Mouse (Mus musculus) small intestine, adult 2 months (tissue): Measurements from ENCODE around the gene Krtdap.

Source experiments
- CTCF ChIP-seq: fragments of 200-500 bp; IDR thresholded peaks from 2 replicates; pipeline ENCODE4 v1.5.1; 2012; ENCODE audit warnings: low read depth, mild to moderate bottlenecking, control low read depth, inconsistent platforms, low read length, moderate library complexity, mixed read lengths; ENCODE audit not compliant: insufficient replicate concordance, insufficient read length; ENCODE audit errors: extremely low read depth
- POLR2A ChIP-seq: fragments of 200-500 bp; IDR thresholded peaks from 2 replicates; pipeline ENCODE4 v1.6.1; 2012; ENCODE audit warnings: low read depth, mild to moderate bottlenecking, control low read depth, inconsistent platforms, low read length, moderate library complexity

- no peak for TF ChIP-seq CTCF
- no peak for TF ChIP-seq POLR2A
Measured at GRCm38 (mm10) chr7:30837277-30837676, 49.6 kb downstream of the Krtdap start.
